Mouse (Mus musculus) myocyte (in vitro differentiated cells): Measurements from ENCODE around the gene Spem2. TPM values are rescaled to one million over a fixed set of nuclear protein-coding genes. Genes with fewer than 3 reads are reported as not detected.

Experiments used
- H3K27me3 ChIP-seq: one replicate; pipeline ENCODE4 v1.6.1; 2011; ENCODE audit not compliant: control insufficient read depth, insufficient read depth, insufficient read length
- H3K36me3 ChIP-seq: one replicate; pipeline ENCODE4 v1.6.1; 2011; ENCODE audit not compliant: control insufficient read depth, insufficient read depth
- H3K4me2 ChIP-seq: one replicate; pipeline ENCODE4 v1.6.1; 2011; ENCODE audit warnings: low read depth, control low read depth
- H3K4me3 ChIP-seq: one replicate; pipeline ENCODE4 v1.5.1; 2011; ENCODE audit warnings: mild to moderate bottlenecking, control low read depth, moderate library complexity
- H3K79me2 ChIP-seq: one replicate; pipeline ENCODE4 v1.6.1; 2011; ENCODE audit not compliant: control insufficient read depth, insufficient read depth
- H3ac ChIP-seq: one replicate; pipeline ENCODE4 v1.6.1; 2011; ENCODE audit not compliant: control insufficient read depth, insufficient read length
- CEBPB ChIP-seq: IDR thresholded peaks from 2 replicates; pipeline ENCODE4 v1.6.1; 2011; ENCODE audit warnings: mild to moderate bottlenecking, moderate library complexity; ENCODE audit not compliant: poor library complexity, insufficient read depth, severe bottlenecking
- E2F4 ChIP-seq: IDR thresholded peaks from one replicate; pipeline ENCODE4 v1.6.1; 2011; ENCODE audit warnings: mild to moderate bottlenecking, control low read depth, moderate library complexity; ENCODE audit not compliant: insufficient read depth
- MAX ChIP-seq: IDR thresholded peaks from one replicate; pipeline ENCODE4 v1.6.1; 2011; ENCODE audit warnings: low read depth, mild to moderate bottlenecking, control low read depth
- MYOD1 ChIP-seq, 3 experiments: IDR thresholded peaks; one replicate each; pipeline ENCODE4 v1.6.1; 2011; ENCODE audit warnings: control low read depth in 2 of 3, low read depth in 2 of 3, mild to moderate bottlenecking in 2 of 3, moderate library complexity in 1 of 3; ENCODE audit not compliant: insufficient read length in 2 of 3, control insufficient read depth in 1 of 3
- MYOG ChIP-seq, 3 experiments: IDR thresholded peaks; one replicate each; pipeline ENCODE4 v1.6.1; 2011; ENCODE audit warnings: control low read depth in 2 of 3, low read depth in 2 of 3, mild to moderate bottlenecking in 2 of 3; ENCODE audit not compliant: insufficient read length in 2 of 3, control insufficient read depth in 1 of 3, insufficient read depth in 1 of 3
- POLR2A ChIP-seq: IDR thresholded peaks from one replicate; pipeline ENCODE4 v1.6.1; 2011; ENCODE audit warnings: low read depth, mild to moderate bottlenecking, control low read depth, moderate library complexity; ENCODE audit not compliant: insufficient read length
- POLR2AphosphoS2 ChIP-seq: IDR thresholded peaks from one replicate; pipeline ENCODE4 v1.6.1; 2011; ENCODE audit warnings: low read depth, control low read depth; ENCODE audit not compliant: insufficient read length
- REST ChIP-seq: IDR thresholded peaks from one replicate; pipeline ENCODE4 v1.6.1; 2011; ENCODE audit warnings: mild to moderate bottlenecking, control low read depth, moderate library complexity; ENCODE audit not compliant: insufficient read depth, insufficient read length
- SRF ChIP-seq: IDR thresholded peaks from one replicate; pipeline ENCODE4 v1.6.1; 2011; ENCODE audit warnings: low read depth; ENCODE audit not compliant: control insufficient read depth, insufficient read length
- TCF12 ChIP-seq: IDR thresholded peaks from one replicate; pipeline ENCODE4 v1.6.1; 2011; ENCODE audit warnings: mild to moderate bottlenecking, control low read depth; ENCODE audit not compliant: poor library complexity, insufficient read depth, severe bottlenecking
- TCF3 ChIP-seq: IDR thresholded peaks from one replicate; pipeline ENCODE4 v1.6.1; 2011; ENCODE audit warnings: low read depth, control low read depth; ENCODE audit not compliant: insufficient read length
- USF1 ChIP-seq: IDR thresholded peaks from one replicate; pipeline ENCODE4 v1.6.1; 2011; ENCODE audit warnings: low read depth, mild to moderate bottlenecking, control low read depth, moderate library complexity
- polyA plus RNA-seq: library from polyadenylated mRNA; unstranded; fragments of >200 nt; fragmentation: generic; extraction: Trizol; gene quantifications from one replicate; pipeline ENCODE4 v1.2.1, GENCODE M21; 2012; ENCODE audit warnings: missing spikeins

Gene Spem2
- polyA plus RNA-seq, 1 experiment, result not detected

DNA sequence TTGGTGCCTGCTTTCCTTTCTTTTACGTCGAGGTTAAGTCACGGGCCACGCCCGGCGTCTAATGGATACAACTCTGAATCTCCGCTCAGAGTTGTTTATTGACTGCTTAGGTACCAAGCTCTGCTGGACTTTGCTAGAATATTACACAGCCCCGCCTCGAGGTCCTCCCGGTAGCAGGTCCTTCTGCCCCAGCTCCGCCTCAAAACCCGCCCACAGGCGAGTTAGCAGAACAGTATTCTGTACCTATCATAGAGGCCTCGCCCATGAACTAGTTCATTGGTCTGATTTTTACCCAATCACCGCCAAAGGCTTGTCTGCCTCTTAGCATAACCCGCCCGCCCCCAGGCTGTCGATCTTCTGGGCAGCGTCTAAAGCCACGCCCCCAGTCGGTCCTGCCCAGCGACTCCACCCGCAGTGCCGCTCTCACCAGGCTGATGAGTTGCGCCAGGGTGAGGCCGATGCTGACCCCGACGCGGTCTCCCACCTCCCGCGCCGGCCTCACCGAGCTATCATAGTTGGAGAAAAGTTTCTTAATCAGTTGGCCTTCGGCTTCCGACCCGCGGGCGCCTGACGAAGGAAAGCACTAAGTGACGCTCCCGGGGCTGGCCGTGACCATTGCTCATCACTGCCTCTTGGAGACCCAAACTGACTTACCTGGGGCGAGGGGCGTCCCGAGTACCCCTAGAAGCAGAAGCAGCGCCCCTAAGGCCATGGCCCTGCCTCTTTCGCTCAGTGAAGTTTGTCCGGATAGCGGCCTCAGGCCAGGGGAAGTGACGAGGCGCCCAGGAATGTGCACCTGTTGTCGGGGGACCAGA is 22.9 kb downstream of the Spem2 start, which contains the start of gene Chrnb1:
Gene Chrnb1 (minus strand): TSS at position 776 of the 815 bp plus-strand sequence.
- TF ChIP-seq TCF12 (peak; percentile 46), E2F4 (no peak), MAX (no peak), REST (no peak), POLR2A (peak; percentile 93), MYOG (IDR thresholded peaks at IDR 0.05; ENCODE audit: control insufficient read depth in 1 of 3, insufficient read depth in 1 of 3, insufficient read length in 2 of 3, low read depth in 2 of 3) (peak in 2 of 3 experiments; percentile 89 to 95), POLR2AphosphoS2 (peak; percentile 90), TCF3 (peak; percentile 39), CEBPB (no peak), USF1 (no peak), SRF (no peak), MYOD1 (IDR thresholded peaks at IDR 0.05; ENCODE audit: control insufficient read depth in 1 of 3, insufficient read length in 2 of 3, low read depth in 2 of 3) (peak in 2 of 3 experiments; percentile 92 to 95)
- Histone ChIP-seq H3K4me3 (peak within 1 kb of the TSS; percentile 40), H3K27me3 (no peaks in the 10 kb centered on the region), H3K36me3 (peaks cover 21% of the 10 kb centered on the region), H3K4me2 (peak within 1 kb of the TSS; percentile 98), H3K79me2 (no peaks in the 10 kb centered on the region), H3ac (no peak within 1 kb of the TSS)

- Histone ChIP-seq H3ac (no peak overlapping the region), H3K36me3 (peaks cover 28% of the 10 kb centered on the region), H3K27me3 (no peaks in the 10 kb centered on the region), H3K4me3 (no peak overlapping the region), H3K79me2 (no peaks in the 10 kb centered on the region), H3K4me2 (no peak overlapping the region)
- TF ChIP-seq MYOD1 (IDR thresholded peaks at IDR 0.05; ENCODE audit: control insufficient read depth in 1 of 3, insufficient read length in 2 of 3, low read depth in 2 of 3) (no peak), TCF3 (no peak), POLR2A (no peak), SRF (no peak), POLR2AphosphoS2 (no peak), MAX (no peak), REST (no peak), CEBPB (no peak), E2F4 (no peak), USF1 (no peak), TCF12 (no peak), MYOG (IDR thresholded peaks at IDR 0.05; ENCODE audit: control insufficient read depth in 1 of 3, insufficient read depth in 1 of 3, insufficient read length in 2 of 3, low read depth in 2 of 3) (no peak)
These were observed 24.8 kb downstream of the Spem2 start for GRCm38 (mm10) chr11:69793429-69793828.

GRCm38 (mm10) chr11:69791420-69791819 is 26.8 kb downstream of the Spem2 start:
- Histone ChIP-seq H3K27me3 (no peaks in the 10 kb centered on the region), H3K79me2 (no peaks in the 10 kb centered on the region), H3ac (no peak overlapping the region), H3K36me3 (peaks cover 37% of the 10 kb centered on the region), H3K4me3 (no peak overlapping the region), H3K4me2 (no peak overlapping the region)
- TF ChIP-seq REST, result no peak
- TF ChIP-seq POLR2A, result no peak
- no peak for TF ChIP-seq MYOG (IDR thresholded peaks at IDR 0.05; ENCODE audit: control insufficient read depth in 1 of 3, insufficient read depth in 1 of 3, insufficient read length in 2 of 3, low read depth in 2 of 3)
- TF ChIP-seq SRF, result no peak
- no peak for TF ChIP-seq MAX
- no peak for TF ChIP-seq TCF12
- TF ChIP-seq CEBPB, result no peak
- no peak for TF ChIP-seq POLR2AphosphoS2
- TF ChIP-seq TCF3, result no peak
- no peak for TF ChIP-seq MYOD1 (IDR thresholded peaks at IDR 0.05; ENCODE audit: control insufficient read depth in 1 of 3, insufficient read length in 2 of 3, low read depth in 2 of 3)
- TF ChIP-seq USF1, result no peak
- TF ChIP-seq E2F4, result no peak

- no peaks in the 10 kb centered on the region for H3K79me2 ChIP-seq
- no peak overlapping the region for H3K4me2 ChIP-seq
- H3K4me3 ChIP-seq, result no peak overlapping the region
- no peak overlapping the region for H3ac ChIP-seq
- no peaks in the 10 kb centered on the region for H3K27me3 ChIP-seq
- H3K36me3 ChIP-seq, result peaks cover 46% of the 10 kb centered on the region
- no peak for TF ChIP-seq MYOD1 (IDR thresholded peaks at IDR 0.05; ENCODE audit: control insufficient read depth in 1 of 3, insufficient read length in 2 of 3, low read depth in 2 of 3)
- TF ChIP-seq REST, result no peak
- no peak for TF ChIP-seq E2F4
- TF ChIP-seq TCF3, result no peak
- no peak for TF ChIP-seq SRF
- no peak for TF ChIP-seq POLR2A
- no peak for TF ChIP-seq MYOG (IDR thresholded peaks at IDR 0.05; ENCODE audit: control insufficient read depth in 1 of 3, insufficient read depth in 1 of 3, insufficient read length in 2 of 3, low read depth in 2 of 3)
- TF ChIP-seq TCF12, result no peak
- no peak for TF ChIP-seq CEBPB
- TF ChIP-seq USF1, result no peak
- TF ChIP-seq MAX, result no peak
- TF ChIP-seq POLR2AphosphoS2, result no peak
These were observed 28.8 kb downstream of the Spem2 start for GRCm38 (mm10) chr11:69789431-69789830.
